Mouse (Mus musculus) spleen, postnatal 14 days (tissue): Measurements from ENCODE around the gene Mapk8ip3.

Source experiments
- DNase-seq, 2 experiments: peaks; one replicate each; pipeline ENCODE4 v3.0.0; 2021 to 2022; ENCODE audit warnings: low spot score in 2 of 2

Mapk8ip3 gene

DNA sequence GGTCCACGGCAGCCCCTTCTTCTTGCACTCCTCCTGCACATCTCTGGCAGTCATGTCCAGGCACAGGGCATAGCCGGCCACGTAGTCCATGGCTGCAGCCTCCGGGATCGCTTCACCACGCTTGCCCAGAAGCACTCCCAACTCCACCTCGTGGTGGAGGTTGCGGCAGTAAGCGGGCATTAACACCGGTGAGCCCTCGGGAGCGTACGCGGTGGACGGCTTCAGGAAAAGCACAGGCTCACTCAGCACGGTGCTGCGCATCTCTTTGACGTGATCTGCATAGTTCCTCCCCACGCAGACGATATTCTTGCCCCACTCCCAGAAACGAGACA lies 87.1 kb downstream of the Mapk8ip3 start:
- DNase-seq, result no peak

DNA sequence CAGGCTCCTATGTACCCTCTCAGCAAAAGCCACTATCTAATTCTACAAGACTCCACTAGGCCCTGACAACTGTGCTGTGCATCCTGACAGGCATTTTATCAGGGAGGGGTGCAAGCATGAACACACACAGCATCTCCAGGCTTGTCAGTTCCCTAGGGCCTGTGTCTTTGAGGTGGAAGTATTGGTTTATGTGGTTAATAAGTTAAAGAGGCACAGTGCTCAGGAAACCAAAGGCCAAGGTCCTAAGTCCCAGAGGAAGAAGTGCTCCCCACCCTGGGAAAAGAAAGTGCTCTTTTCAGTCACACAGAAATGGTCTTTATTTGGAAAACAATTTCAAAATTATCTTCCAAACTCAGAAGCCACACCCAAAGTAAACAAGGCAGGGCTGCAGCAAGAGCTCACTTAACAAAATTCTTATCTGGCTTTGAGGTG lies 88.2 kb downstream of the Mapk8ip3 start:
- no peak for DNase-seq

DNA sequence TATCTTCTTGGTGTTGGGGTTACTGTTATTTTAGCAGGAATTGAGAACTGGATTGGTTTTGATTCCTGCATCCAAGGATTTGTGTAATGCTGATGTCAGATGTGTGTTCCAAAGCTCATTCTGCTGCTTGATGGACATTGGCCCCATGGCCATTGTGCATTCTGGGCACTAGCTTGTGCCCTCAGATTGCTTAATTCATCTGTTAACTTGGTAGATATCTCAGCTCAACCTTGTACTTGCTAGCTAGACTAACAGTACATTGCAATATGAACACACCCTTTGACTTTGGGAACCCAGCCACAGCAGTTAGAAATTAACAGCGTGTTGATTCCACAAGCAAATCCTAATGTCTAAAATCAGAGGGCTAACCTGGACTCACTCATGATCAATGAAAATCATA lies 89.4 kb downstream of the Mapk8ip3 start:
- no peak for DNase-seq

DNA sequence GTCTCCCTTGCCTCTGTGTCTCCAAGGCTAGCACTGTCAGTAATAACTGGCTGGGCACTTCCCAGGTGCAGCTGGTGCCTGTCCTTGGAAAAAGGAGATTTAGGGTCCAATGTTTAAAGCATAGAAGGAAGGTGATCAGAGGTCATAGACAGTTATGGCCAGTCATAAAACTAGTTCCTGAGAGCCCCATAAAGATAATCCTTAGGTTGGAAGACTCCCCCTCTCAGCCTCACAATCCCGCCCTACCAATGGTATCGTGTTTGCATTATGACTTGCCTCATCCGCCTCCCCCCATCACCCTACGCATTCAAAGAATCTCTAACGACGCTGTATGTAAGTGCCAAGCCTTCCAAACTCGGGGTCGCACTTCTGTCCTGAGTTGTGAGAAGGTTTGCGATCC lies 92.3 kb downstream of the Mapk8ip3 start:
- no peak for DNase-seq

DNA sequence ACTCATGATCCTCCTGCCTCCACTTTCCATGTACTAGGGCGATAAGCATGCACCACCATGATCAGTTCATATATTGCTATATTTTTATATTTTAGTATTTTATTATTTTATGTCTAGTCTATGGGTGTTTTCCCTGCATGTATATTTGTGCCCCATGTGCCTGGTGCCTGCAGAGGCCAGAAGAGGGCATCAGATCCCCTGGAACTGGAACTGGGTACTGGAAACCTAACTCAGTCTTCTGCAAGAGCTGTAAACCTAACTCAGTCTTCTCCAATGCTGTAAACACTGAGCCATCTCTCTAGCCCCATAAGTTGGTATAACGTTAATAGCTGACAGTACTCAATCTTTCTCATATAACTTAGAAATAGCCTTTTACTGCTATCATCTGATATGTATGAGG lies 94.1 kb downstream of the Mapk8ip3 start:
- DNase-seq, result no peak
